Mouse (Mus musculus) embryonic facial prominence, embryonic 12.5 days (tissue): ENCODE data around the gene Pif1. TPM values are rescaled to one million over a fixed set of nuclear protein-coding genes. Genes with fewer than 3 reads are reported as not detected.

ENCODE experiments used
- polyA plus RNA-seq: library from polyadenylated mRNA; unstranded; fragments of >200 nt; fragmentation: Nextera tagmentation; extraction: Ambion mirVana; gene quantifications from 2 replicates; pipeline ENCODE4 v1.2.1, GENCODE M21; 2016

Pif1 gene
- polyA plus RNA-seq, 1 experiment from 2014 or later: 21.8 TPM

Other genes with a start within 250 kb of the Pif1 start
- 17.1 and 17.8 TPM in 2 replicates for gene Pdcd7, start 241.1 kb upstream of the Pif1 start, polyA plus RNA-seq
- gene Ubap1l, start 226.1 kb upstream of the Pif1 start, polyA plus RNA-seq: 0.31 and 0.38 TPM in 2 replicates
- gene Kbtbd13, start 195.5 kb upstream of the Pif1 start, polyA plus RNA-seq: 1.4 and 1.6 TPM in 2 replicates
- gene Rasl12, start 188.7 kb upstream of the Pif1 start, polyA plus RNA-seq: 11.7 and 11.9 TPM in 2 replicates
- not detected in 2 replicates for gene Slc51b, start 164.2 kb upstream of the Pif1 start, polyA plus RNA-seq
- 23.4 and 25.1 TPM in 2 replicates for gene Mtfmt, start 151.4 kb upstream of the Pif1 start, polyA plus RNA-seq
- 129 and 133 TPM in 2 replicates for gene Spg21, start 126.2 kb upstream of the Pif1 start, polyA plus RNA-seq
- not detected in 2 replicates for gene Ankdd1a, start 67.0 kb upstream of the Pif1 start, polyA plus RNA-seq
- gene Plekho2, start 7.1 kb upstream of the Pif1 start, polyA plus RNA-seq: 14.6 TPM in 2 replicates
- 16.7 and 18.7 TPM in 2 replicates for gene Rbpms2, start 42.5 kb downstream of the Pif1 start, polyA plus RNA-seq
- 299 TPM in 2 replicates for gene Oaz2, start 80.8 kb downstream of the Pif1 start, polyA plus RNA-seq
- 9.3 and 10.1 TPM in 2 replicates for gene Zfp609, start 240.4 kb downstream of the Pif1 start, polyA plus RNA-seq